Comparison of ENCODE assay signal across 9 mouse cellular contexts in the genomic region with DNA sequence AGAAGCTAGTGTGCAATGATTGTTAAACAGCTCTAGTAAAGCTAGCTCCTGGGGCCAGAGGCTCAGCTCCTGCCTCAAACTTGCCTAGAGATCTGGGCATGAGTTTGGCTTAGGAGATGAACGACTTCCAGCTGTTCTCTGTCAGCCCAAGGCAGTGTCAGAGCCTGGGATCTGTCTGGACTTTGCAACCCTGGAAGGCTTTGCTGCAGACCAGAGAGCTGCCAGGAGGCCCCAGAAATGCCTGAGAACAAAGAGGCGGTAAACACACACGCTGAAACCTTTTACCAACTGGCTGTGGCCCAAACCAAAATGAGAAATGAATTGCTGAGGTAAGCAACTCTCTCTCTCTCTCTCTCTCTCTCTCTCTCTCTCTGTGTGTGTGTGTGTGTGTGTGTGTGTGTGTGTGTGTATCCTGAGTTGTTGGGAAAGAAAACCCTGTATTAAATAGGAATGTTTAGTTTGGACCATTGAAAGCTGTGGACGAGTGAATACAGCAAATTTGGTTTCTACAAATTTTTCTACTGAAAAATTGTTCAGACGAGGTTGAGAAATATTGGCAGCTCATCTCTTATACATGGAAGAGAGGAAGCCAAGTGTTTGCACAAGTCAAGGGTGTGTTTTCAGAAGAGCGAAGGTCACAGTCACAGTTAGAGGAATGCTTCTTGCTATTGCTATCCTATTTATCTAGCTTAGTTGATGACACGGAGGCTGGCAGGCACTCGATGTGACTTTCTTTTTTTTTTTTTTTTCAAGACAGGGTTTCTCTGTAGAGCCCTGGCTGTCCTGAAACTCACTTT.
DNase-seq lines count a peak whose midpoint lies in the region; ATAC-seq and TF ChIP-seq lines count a peak whose summit lies in the region.
"Had no signal": no experiment of that assay in that cellular context is flagged by ENCODE, and none has a peak within 500 bp of the region (broad histone marks: within the 10 kb centered on the region; RNA-seq: fewer than 3 reads in every experiment).

No protein-coding gene starts in this region.

- H3K36me3 ChIP-seq in lung, postnatal 0 days (ENCODE audit: insufficient read depth, low read length) = no peaks in the 10 kb centered on the region

- H3K4me3 ChIP-seq in lung, postnatal 0 days (ENCODE audit: low read depth, low read length) = no peak overlapping the region
- H3K4me3 ChIP-seq: megakaryocyte, embryonic 14.5 days had no signal

- H3K27me3 ChIP-seq in lung, postnatal 0 days (replicated peaks; ENCODE audit: insufficient read depth, low read length) = no peaks in the 10 kb centered on the region

- no peak overlapping the region for H3K9ac ChIP-seq in lung, postnatal 0 days (replicated peaks; ENCODE audit: low read depth)

- peaks cover 19% of the 10 kb centered on the region; the same call in 1 of the 2 replicates for H3K4me1 ChIP-seq in lung, postnatal 0 days (ENCODE audit: insufficient read depth, low read depth, low read length)

- peak; percentile 89 for ATAC-seq in lung, postnatal 0 days

- WGBS in lung, postnatal 0 days = 11% methylated on average over 8 of the region's 8 CpGs

- DNase-seq in urinary bladder, postnatal 36 days (ENCODE audit: low spot score in 2 of 2) = peak; percentile 34 to 73
- no peak for DNase-seq in urinary bladder, postnatal 25 days (ENCODE audit: low spot score)
- peak; percentile 75 to 82 for DNase-seq in heart, adult 18-20 months
- peak; percentile 64 for DNase-seq in kidney, adult 18-20 months
- DNase-seq in lung, postnatal 0 days (ENCODE audit: low spot score) = peak; percentile 95
- DNase-seq in spleen, adult 12 weeks (ENCODE audit: low spot score) = no peak
- DNase-seq in left cerebral cortex, postnatal 36 days (ENCODE audit: low spot score in 2 of 2) = no peak
- no peak for DNase-seq in c-Kit-positive CD71-positive TER-119-positive erythroid progenitor cells, embryonic 14.5 days (ENCODE audit: low spot score)

- no peaks in the 10 kb centered on the region for H3K9me3 ChIP-seq in lung, postnatal 0 days (ENCODE audit: low read length)

- peak; percentile 80 for TF ChIP-seq EP300 in lung, postnatal 0 days (IDR thresholded peaks at IDR 0.05)

- TF ChIP-seq CTCF in lung, postnatal 0 days (IDR thresholded peaks at IDR 0.05) = no peak

- H3K4me2 ChIP-seq in lung, postnatal 0 days (replicated peaks; ENCODE audit: low read depth, low read length) = no peak overlapping the region

- H3K27ac ChIP-seq in lung, postnatal 0 days (ENCODE audit: low read length) = peak overlapping the region; percentile 74

- intact Hi-C loops in left cerebral cortex, postnatal 36 days (cut with DNase I) = no loop called here

Comparison
In these comparisons a context has a peak if more than half of its experiments do, and no peak if none do; other contexts are left out.
1. DNase-seq: peak in urinary bladder, postnatal 36 days (2 of 2), heart, adult 18-20 months (2 of 2), kidney, adult 18-20 months (single experiment) and lung, postnatal 0 days (single experiment); none in urinary bladder, postnatal 25 days (single experiment), spleen, adult 12 weeks (single experiment), left cerebral cortex, postnatal 36 days (0 of 2) and c-Kit-positive CD71-positive TER-119-positive erythroid progenitor cells, embryonic 14.5 days (single experiment).